Mouse (Mus musculus): ENCODE measurements around the gene Olfr1085. TPM values are rescaled to one million over a fixed set of nuclear protein-coding genes. Genes with fewer than 3 reads are reported as not detected.
"Not testable (repeated sequence)": the region's sequence is repeated elsewhere in the genome, so short reads cannot be mapped to it uniquely, and the experiment has no call there.

The Olfr1085 gene
- total RNA-seq (2022), result not detected

DNA sequence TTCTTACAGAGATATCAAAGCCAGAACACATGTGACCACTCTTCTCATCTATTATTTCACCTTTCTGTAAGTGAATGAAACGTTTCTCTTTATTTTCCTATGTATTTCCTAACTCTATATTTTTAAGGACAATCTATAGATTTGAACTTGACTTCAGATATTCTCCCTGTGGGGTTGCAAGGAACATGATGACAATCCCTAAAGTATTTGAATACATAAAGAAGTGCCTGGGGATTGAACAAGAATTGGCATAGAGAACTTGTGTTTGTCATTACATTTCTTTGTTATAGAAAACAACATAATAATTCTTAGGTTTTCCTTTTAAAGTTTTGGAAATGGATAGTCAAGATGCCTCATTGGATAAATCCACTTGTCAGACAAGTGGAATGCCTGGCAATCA is at the start of gene Olfr1085:
Gene Olfr1085 (minus strand): TSS at position 101 of the 400 bp plus-strand sequence.
- no peak for DNase-seq (ENCODE audit: low spot score)

DNA sequence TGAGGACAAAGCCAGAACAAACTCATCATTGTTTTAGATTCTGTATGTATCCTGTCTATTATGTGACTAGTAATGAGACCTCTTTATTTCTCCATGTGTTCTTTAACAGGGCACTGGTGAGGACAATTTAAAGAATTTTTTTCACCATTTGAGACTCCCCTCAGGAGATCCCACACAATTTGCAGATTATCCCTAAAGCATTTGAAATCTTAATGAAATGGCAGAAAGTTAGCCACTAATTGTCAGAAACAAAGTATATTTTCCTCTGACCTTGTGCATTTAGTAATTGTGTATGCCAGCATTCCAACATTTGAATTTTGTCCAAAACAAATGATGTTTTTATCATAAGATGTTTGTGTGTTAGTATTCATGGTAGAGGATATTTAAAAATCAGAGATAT is 36.5 kb upstream of the Olfr1085 start, which contains the start of gene Olfr1087:
Gene Olfr1087 (minus strand): TSS at position 101 of the 400 bp plus-strand sequence.
- DNase-seq (ENCODE audit: low spot score), result no peak

DNA sequence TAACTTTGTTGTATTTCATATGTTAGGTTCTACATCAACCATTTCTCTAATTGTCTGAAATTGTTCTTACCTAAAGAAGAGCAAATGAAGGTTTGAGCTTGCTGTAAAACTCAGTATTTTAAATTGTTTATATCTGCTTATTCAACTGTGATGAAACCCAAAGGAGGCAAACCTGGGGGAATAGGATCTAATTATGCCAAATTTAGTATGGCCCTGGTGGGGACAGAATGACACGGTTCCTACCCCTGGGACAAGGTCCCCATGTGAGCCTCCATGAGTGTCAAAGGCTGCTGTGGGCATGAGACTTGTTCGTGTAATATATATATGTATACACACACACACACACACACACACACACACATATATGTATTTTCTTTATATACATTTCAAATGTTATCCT is 18.2 kb upstream of the Olfr1085 start, which contains the start of gene Olfr1086:
Gene Olfr1086 (minus strand): TSS at position 101 of the 400 bp plus-strand sequence.
- no peak for DNase-seq (ENCODE audit: low spot score)

DNA sequence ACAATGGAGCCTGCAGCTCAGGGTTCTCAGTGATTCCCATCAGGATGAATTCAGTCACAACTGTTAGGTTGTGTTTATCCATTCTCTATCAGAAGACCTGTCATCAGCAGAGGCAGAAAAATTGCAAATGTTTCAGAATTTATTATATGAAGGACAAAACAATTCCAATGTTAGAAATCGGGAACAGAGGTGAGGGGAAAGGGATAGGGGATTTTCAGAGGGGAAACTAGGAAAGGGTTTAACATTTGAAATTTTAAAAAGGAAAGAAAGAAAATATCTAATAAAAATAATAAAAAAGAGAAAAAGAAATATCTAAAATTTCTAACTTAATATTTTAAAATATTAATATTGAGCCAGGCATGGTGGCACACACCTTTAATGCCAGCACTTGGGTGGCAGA is 22.2 kb downstream of the Olfr1085 start, which contains the start of gene Olfr1084:
Gene Olfr1084 (minus strand): TSS at position 101 of the 400 bp plus-strand sequence.
- DNase-seq (ENCODE audit: low spot score), result not testable (repeated sequence)

Other genes with a start within 250 kb of the Olfr1085 start
- gene Olfr1061, start 248.0 kb downstream of the Olfr1085 start, total RNA-seq (2022), result not detected
- gene Olfr1062, start 235.3 kb downstream of the Olfr1085 start, total RNA-seq (2022), result not detected
- gene Olfr1065, start 211.4 kb downstream of the Olfr1085 start, total RNA-seq (2022), result not detected
- not detected for gene Olfr1066, start 205.8 kb downstream of the Olfr1085 start, total RNA-seq (2022)
- not detected for gene Olfr228, start 174.6 kb downstream of the Olfr1085 start, total RNA-seq (2022)
- not detected for gene Olfr1076, start 153.6 kb downstream of the Olfr1085 start, total RNA-seq (2022)
- not detected for gene Olfr1079, start 119.5 kb downstream of the Olfr1085 start, total RNA-seq (2022)
- gene Olfr1080, start 103.8 kb downstream of the Olfr1085 start, total RNA-seq (2022), result not detected
- not detected for gene Olfr1082, start 63.1 kb downstream of the Olfr1085 start, total RNA-seq (2022)
- gene Olfr1084, start 22.3 kb downstream of the Olfr1085 start, total RNA-seq (2022), result not detected
- gene Olfr1086, start 18.1 kb upstream of the Olfr1085 start, total RNA-seq (2022), result not detected
- not detected for gene Olfr1087, start 36.4 kb upstream of the Olfr1085 start, total RNA-seq (2022)
- gene Olfr1089, start 71.7 kb upstream of the Olfr1085 start, total RNA-seq (2022), result not detected
- not detected for gene Olfr1090, start 97.0 kb upstream of the Olfr1085 start, total RNA-seq (2022)
- not detected for gene Olfr1093, start 120.5 kb upstream of the Olfr1085 start, total RNA-seq (2022)
- gene Olfr141, start 148.0 kb upstream of the Olfr1085 start, total RNA-seq (2022), result not detected
- gene Olfr1094, start 162.6 kb upstream of the Olfr1085 start, total RNA-seq (2022), result not detected
- not detected for gene Olfr1095, start 189.7 kb upstream of the Olfr1085 start, total RNA-seq (2022)
- not detected for gene Gm13723, start 212.8 kb upstream of the Olfr1085 start, total RNA-seq (2022)
- gene Olfr1097, start 230.2 kb upstream of the Olfr1085 start, total RNA-seq (2022), result not detected